Mouse (Mus musculus): ENCODE data around the gene Fam133b. TPM values are rescaled to one million over a fixed set of nuclear protein-coding genes. Genes with fewer than 3 reads are reported as not detected.
A peak's percentile ranks its signal among the peaks of the same experiment; 100 is the strongest.

The Fam133b gene
- total and polyA plus RNA-seq, 2 experiments from 2014 or later = 24.3 to 25.1 TPM

DNA sequence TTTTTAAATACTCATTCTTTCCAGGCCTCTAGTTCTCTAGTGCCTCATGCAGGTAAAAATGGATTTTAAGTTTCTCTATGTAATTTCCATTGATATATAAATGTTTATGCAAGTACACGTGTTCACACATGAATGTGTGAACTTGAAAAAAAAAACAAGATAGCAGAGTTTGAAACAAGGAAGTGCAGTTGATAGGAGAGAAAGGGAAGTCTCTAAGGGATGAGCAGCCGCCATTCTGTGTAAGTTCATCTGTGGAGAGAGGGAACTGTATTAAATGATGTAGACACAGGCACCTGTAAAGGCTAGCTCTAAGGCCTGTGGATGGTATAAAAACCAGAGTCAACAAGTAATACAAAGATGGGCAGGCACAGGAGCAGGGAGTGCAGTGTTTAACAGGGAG is 38.1 kb upstream of the Fam133b start:
- DNase-seq (ENCODE audit: low spot score) (no peak), ATAC-seq (ENCODE audit: low FRiP score) (no peak)
- Histone ChIP-seq H3K36me3 (ENCODE audit: insufficient read depth, low read length) (no peaks in the 10 kb centered on the region), H3K27ac (ENCODE audit: low read depth, low read length) (no peak overlapping the region), H3K27me3 (ENCODE audit: insufficient read depth, low read length) (no peaks in the 10 kb centered on the region), H3K4me3 (ENCODE audit: low read depth, low read length) (no peak overlapping the region), H3K9me3 (ENCODE audit: low read length) (no peaks in the 10 kb centered on the region), H3K4me1 (ENCODE audit: insufficient read depth, low read length) (no peaks in the 10 kb centered on the region), H3K9ac (replicated peaks; ENCODE audit: low read length, poor library complexity, severe bottlenecking) (no peak overlapping the region), H3K4me2 (ENCODE audit: low read depth, low read length, poor library complexity, severe bottlenecking) (no peak overlapping the region)
- 75% methylated on average over 2 of the region's 2 CpGs for WGBS
- TF ChIP-seq CTCF (IDR thresholded peaks at IDR 0.05) = no peak

DNA sequence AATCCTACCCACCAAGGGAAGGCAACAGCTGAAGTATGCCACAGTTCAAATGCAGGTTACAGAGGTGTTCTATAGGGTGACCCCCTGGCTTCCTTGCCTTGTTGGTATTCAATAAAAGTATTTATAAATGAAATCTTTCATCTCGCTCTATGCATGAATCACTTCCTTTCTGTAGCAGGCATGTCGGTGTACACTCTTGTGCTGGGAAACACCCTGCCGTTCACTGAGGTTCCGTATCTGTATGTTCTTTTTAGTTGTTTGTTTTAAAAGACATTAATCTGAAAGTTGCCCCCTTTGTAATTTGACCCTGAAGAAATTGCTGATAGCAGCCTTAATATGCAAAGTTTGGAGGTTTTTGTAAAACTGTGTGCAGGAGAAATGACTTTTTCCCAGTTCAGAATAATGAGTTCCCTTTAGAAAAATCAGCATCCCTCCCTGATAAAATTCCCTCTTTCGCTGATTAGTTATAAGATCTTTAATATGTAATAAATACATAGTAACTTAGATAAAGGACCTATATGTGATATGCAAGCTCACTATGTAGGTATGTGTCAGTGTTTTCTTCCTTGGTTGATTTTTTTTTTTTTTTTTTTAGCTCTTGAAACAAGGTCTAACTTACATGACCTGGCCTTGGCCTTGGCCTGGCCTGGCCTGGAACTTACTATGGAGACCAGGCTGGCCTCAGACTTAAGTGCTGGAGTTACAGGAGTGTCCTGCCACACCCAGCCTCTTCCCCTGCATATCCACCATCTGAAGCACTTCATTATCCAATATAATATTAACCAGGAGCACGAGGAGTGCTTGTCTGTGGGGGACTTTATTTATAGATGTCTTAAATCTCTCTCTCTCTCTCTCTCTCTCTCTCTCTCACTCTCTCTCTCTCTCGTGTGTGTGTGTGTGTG is 34.9 kb upstream of the Fam133b start:
- Histone ChIP-seq H3K4me2 (ENCODE audit: low read depth, low read length, poor library complexity, severe bottlenecking) (no peak overlapping the region), H3K9ac (replicated peaks; ENCODE audit: low read length, poor library complexity, severe bottlenecking) (no peak overlapping the region), H3K27ac (ENCODE audit: low read depth, low read length) (no peak overlapping the region), H3K36me3 (ENCODE audit: insufficient read depth, low read length) (no peaks in the 10 kb centered on the region), H3K27me3 (ENCODE audit: insufficient read depth, low read length) (no peaks in the 10 kb centered on the region), H3K4me3 (ENCODE audit: low read depth, low read length) (no peak overlapping the region), H3K9me3 (ENCODE audit: low read length) (no peaks in the 10 kb centered on the region), H3K4me1 (ENCODE audit: insufficient read depth, low read length) (no peaks in the 10 kb centered on the region)
- no peak for TF ChIP-seq CTCF (IDR thresholded peaks at IDR 0.05)
- no peak for ATAC-seq (ENCODE audit: low FRiP score)
- WGBS = 87% methylated on average over 7 of the region's 7 CpGs
- no peak for DNase-seq (ENCODE audit: low spot score)

DNA sequence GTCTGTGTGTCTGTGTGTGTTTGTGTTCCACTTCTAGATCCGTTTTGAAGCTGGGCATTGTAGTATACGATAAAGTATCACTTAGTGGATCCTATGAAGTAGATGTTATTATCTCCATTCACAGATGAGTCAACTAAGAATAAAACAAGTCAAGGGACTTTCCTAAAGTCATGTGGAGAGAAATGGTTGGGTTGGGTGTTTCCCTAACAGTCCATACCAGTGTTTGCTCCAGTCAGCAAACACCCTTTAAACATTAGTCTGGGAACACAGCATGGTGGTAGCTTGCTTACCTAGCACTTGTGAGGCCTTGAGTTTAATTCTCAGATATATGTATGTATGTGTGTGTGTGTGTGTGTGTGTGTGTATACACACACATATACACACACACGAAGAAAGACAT is 34.1 kb upstream of the Fam133b start:
- TF ChIP-seq CTCF (IDR thresholded peaks at IDR 0.05) = no peak
- Histone ChIP-seq H3K36me3 (ENCODE audit: insufficient read depth, low read length) (no peaks in the 10 kb centered on the region), H3K27me3 (ENCODE audit: insufficient read depth, low read length) (no peaks in the 10 kb centered on the region), H3K4me3 (ENCODE audit: low read depth, low read length) (no peak overlapping the region), H3K9me3 (ENCODE audit: low read length) (no peaks in the 10 kb centered on the region), H3K27ac (ENCODE audit: low read depth, low read length) (no peak overlapping the region), H3K4me2 (ENCODE audit: low read depth, low read length, poor library complexity, severe bottlenecking) (no peak overlapping the region), H3K4me1 (ENCODE audit: insufficient read depth, low read length) (no peaks in the 10 kb centered on the region), H3K9ac (replicated peaks; ENCODE audit: low read length, poor library complexity, severe bottlenecking) (no peak overlapping the region)
- no peak for DNase-seq (ENCODE audit: low spot score)
- no peak for ATAC-seq (ENCODE audit: low FRiP score)
- WGBS = 86% methylated on average over 3 of the region's 3 CpGs

DNA sequence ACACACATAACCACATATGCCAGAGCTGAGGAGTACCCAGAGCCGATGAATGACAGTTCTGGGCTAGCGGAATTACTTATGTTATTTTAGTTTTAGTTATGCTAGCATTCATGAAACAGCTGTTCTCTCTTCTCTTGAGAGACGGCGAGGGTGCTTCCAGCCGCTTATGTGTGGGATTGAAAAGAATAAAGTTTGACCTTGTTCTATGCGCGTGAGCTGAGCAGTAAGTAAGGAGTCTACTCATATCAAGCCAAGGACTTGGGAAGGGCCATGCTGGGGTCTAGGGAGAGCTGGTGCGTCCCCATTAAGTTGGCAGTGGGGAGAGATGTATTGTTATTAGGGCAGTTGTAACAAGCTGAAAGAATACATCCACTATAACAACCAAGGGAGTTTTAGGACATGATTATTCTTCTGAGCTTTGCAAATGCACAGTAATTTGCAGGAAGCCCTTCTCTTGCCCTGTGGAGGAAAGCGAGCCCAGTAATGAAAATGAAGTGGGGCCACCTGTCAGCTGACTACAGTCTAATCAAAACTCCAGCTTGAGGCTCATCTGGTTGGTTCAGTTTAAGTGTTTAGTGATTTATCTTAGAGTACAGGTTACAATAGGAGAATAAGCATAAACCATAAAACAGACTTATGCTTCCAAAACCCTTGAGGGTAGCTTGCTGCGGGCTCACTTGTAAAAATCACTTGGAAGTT is 32.4 kb upstream of the Fam133b start:
- Histone ChIP-seq H3K27me3 (ENCODE audit: insufficient read depth, low read length) (no peaks in the 10 kb centered on the region), H3K9ac (replicated peaks; ENCODE audit: low read length, poor library complexity, severe bottlenecking) (no peak overlapping the region), H3K4me3 (ENCODE audit: low read depth, low read length) (no peak overlapping the region), H3K27ac (ENCODE audit: low read depth, low read length) (no peak overlapping the region), H3K4me2 (ENCODE audit: low read depth, low read length, poor library complexity, severe bottlenecking) (no peak overlapping the region), H3K9me3 (ENCODE audit: low read length) (no peaks in the 10 kb centered on the region), H3K36me3 (ENCODE audit: insufficient read depth, low read length) (no peaks in the 10 kb centered on the region), H3K4me1 (ENCODE audit: insufficient read depth, low read length) (no peaks in the 10 kb centered on the region)
- WGBS = 79% methylated on average over 10 of the region's 10 CpGs
- ATAC-seq (ENCODE audit: low FRiP score) = no peak
- TF ChIP-seq CTCF (IDR thresholded peaks at IDR 0.05) = no peak
- DNase-seq (ENCODE audit: low spot score) = no peak

DNA sequence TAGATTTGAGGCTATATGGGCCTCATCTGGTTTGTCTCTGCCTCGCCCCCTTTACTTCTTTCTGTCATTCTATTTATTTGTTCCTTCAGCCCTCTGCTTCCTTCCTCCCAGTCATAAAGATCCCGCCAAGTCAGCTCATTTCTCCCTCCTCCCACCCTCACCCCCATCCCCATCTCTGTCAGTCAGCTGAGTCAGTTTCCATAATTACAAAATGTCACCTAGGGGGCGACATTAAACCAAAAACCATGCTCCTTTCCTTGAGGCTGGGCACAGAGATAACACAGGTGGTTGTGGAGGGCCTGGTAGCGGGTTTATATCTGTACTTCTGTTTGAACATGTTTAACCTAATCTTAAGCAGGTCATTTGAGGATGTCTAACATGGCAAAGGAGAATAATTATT is 31.0 kb upstream of the Fam133b start:
- no peak overlapping the region for H3K4me3 ChIP-seq (ENCODE audit: low read depth, low read length)
- DNase-seq (ENCODE audit: low spot score) (no peak), ATAC-seq (ENCODE audit: low FRiP score) (no peak)
- no peak overlapping the region for H3K9ac ChIP-seq (replicated peaks; ENCODE audit: low read length, poor library complexity, severe bottlenecking)
- no peaks in the 10 kb centered on the region for H3K4me1 ChIP-seq (ENCODE audit: insufficient read depth, low read length)
- H3K4me2 ChIP-seq (ENCODE audit: low read depth, low read length, poor library complexity, severe bottlenecking) = no peak overlapping the region
- peak; percentile 52 for TF ChIP-seq CTCF (IDR thresholded peaks at IDR 0.05)
- no peaks in the 10 kb centered on the region for H3K27me3 ChIP-seq (ENCODE audit: insufficient read depth, low read length)
- no peak overlapping the region for H3K27ac ChIP-seq (ENCODE audit: low read depth, low read length)
- H3K36me3 ChIP-seq (ENCODE audit: insufficient read depth, low read length) = no peaks in the 10 kb centered on the region
- H3K9me3 ChIP-seq (ENCODE audit: low read length) = no peaks in the 10 kb centered on the region
- 48% methylated on average over 4 of the region's 4 CpGs for WGBS

DNA sequence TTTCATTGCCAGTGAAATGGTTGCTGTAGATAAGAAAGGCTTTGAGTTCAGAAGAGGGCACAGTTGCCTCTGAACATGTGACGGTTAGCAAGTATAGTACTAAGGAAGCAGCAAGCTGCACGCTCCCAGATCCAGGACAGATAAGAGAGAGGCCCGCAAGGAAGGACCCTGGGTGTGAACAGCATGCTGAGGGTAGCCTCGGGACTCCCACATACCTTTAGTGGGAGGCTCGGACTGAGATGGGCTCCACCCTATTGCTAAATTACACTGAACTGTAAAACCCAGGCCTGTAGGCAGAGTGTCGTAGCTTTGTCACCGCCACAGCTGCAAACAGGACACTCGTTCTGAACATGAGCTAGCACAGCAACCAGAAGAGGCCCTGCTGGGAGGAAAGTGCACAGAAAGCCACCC is 28.7 kb upstream of the Fam133b start:
- no peak for TF ChIP-seq CTCF (IDR thresholded peaks at IDR 0.05)
- Histone ChIP-seq H3K9me3 (ENCODE audit: low read length) (no peaks in the 10 kb centered on the region), H3K27ac (ENCODE audit: low read depth, low read length) (no peak overlapping the region), H3K4me3 (ENCODE audit: low read depth, low read length) (no peak overlapping the region), H3K9ac (replicated peaks; ENCODE audit: low read length, poor library complexity, severe bottlenecking) (no peak overlapping the region), H3K36me3 (ENCODE audit: insufficient read depth, low read length) (no peaks in the 10 kb centered on the region), H3K27me3 (ENCODE audit: insufficient read depth, low read length) (no peaks in the 10 kb centered on the region), H3K4me1 (ENCODE audit: insufficient read depth, low read length) (no peaks in the 10 kb centered on the region), H3K4me2 (ENCODE audit: low read depth, low read length, poor library complexity, severe bottlenecking) (no peak overlapping the region)
- ATAC-seq (ENCODE audit: low FRiP score) (no peak), DNase-seq (ENCODE audit: low spot score) (no peak)
- 80% methylated on average over 8 of the region's 8 CpGs for WGBS

Measured in midbrain, postnatal 0 days (tissue).